Mouse (Mus musculus): ENCODE measurements around the gene Clmn.

- TF ChIP-seq GATA1 (IDR thresholded peaks at IDR 0.05; ENCODE audit: borderline replicate concordance, low read length) (no peak), FLI1 (IDR thresholded peaks at IDR 0.05; ENCODE audit: low read length) (no peak)
These were observed 56.3 kb downstream of the Clmn start for GRCm38 (mm10) chr12:104808421-104809067.

Measured in megakaryocyte, embryonic 14.5 days (primary cell).